Mouse (Mus musculus): ENCODE results near the gene Tnip1.

The Tnip1 gene

DNA sequence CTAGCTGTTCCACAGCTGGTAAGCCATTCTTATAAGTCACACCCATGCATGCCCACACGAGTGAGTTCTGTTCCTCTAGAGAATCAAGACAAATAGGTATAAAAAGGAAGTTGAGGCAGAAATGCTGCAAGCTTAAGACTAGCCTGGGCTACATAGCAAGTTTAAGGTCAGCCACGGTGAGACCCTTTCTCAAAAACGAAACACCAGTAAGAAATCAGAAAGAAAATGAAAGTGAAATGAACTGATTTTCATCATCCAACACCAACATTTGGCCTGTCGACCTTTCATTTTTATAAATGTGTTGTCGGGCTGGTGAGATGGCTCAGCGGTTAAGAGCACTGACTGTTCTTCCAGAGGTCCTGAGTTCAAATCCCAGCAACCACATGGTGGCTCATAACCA is 83.8 kb downstream of the Tnip1 start:
- no peak for DNase-seq (ENCODE audit: low spot score)

DNA sequence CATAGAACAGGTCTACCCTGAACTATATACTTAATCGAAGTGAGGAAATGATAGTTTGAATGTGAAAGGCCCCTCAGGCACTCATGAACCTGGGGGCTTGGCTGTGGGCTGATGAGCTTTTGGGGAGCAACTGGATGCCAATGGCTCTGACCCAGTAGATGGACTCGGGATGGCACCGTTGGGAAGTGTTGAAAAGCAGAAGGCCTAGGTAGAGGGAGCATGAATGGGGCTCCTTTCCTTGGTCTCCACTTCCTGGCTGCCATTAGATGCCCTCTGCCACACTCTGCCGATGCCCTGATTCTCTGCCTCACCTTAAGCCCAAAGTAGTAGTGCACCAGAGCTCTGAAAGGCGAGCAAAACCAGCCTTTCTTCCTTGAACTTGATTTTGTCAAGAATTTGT is 86.7 kb downstream of the Tnip1 start:
- DNase-seq (ENCODE audit: low spot score) = no peak

DNA sequence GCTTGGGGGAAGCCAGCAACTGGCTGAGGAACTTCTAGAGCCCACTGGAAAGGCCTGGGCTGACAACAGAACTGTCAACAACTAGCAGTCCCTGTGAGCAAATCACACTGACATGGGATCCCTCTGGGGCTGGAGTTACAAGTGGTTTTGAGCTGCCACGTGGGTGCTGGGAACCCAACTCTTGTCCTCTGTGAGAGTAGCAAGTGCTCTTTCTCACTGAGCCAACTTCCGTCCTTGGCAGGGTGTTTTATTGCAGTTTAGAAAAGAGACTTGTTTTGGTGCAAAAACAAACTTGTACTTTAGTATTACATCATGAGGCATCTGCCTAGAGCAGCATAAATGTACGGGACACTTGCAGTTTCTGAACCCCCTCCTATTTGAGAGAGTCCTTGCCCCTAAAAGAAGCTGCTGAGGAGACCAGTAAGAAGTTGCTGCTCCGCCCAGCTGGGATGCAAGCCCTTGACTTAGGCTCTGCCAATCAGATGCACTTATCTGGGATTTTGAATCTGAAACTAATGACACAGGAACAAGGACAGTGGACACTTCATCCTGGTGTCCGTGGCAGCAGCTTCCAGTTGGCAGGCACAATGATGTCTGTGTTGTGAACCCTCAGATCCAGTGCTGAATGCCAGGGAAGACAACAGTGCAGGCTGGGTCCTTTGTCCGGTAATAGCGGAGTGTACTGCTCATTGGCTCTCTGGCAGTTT is 90.7 kb downstream of the Tnip1 start:
- no peak for DNase-seq (ENCODE audit: low spot score)

DNA sequence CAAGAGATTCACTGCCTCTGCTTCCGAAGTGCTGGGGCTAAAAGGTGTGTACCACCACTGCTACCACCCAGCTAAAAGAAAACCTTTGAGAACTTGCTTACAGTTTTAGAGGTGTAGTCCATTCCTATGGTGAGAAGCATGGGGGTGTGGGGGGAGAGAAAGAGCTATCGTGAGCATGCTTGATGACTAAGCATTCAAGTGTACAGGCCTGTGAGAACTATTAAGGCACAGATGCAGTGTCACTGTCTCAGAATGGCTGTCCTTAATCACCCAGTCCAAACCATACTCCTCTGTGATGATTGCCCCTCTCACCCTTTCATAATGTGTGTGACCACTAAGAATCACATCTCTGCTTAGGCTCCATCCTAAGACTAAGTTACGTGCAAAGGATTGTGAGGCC is 93.4 kb downstream of the Tnip1 start:
- no peak for DNase-seq (ENCODE audit: low spot score)

DNA sequence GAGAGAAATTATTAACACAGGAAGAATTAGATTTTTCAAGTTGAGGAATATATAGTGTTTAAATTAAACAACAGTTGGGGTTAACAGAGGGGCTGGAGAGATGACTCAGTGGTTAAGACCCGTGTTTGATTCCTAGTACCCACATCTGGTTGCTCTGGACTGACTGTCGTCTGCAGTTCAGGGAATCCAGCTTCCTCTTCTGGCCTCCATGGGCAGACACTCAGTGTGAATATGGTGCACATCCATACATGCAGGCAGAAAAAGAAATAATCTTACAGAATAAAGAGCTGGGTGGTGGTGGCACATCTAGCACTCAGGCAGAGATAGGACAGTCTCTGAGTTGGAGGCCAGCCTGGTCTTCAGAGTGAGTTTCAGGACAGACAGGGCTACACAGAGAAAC is 94.3 kb downstream of the Tnip1 start:
- DNase-seq (ENCODE audit: low spot score) = no peak

DNA sequence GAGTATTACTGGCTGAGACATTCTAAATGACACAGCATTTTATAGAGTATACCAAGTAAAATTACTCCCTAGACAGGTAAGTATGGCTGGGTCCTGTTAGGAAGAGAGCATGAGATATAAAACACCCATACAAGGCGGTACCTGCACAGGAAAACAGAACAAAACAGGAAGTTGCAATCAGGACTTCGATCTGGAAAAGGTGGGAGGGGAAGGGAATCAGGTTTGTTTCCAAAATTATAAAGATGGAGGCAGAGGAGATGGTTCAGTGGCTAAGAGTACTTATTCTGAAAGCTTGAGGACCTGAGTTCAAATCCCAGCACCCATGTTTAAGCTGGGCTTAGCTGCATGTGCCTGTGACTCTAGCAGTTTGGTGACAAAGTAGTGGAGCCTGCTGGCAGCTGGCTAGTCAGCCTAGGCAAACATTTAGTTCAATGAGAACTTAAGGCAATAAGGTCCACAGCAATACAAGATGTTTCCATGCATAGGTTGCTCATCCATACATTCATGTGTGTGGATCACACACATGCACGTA is 94.7 kb downstream of the Tnip1 start:
- no peak for DNase-seq (ENCODE audit: low spot score)

DNA sequence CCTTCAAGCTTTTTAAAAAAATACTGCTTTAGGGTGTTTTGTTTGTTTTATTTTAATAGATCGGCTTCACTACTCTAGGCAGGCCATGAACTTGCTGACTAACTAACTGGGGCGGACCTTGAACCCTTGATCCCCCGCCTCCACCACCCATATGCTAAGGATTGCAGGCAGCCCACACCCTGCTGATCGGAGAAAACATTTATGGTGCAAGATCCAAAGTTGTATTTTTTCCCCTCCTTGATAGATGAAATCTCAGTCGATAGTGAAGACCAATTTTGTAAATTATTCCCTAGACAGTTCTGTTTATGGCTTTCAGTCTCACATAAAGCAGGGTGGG is 95.7 kb downstream of the Tnip1 start:
- no peak for DNase-seq (ENCODE audit: low spot score)

DNA sequence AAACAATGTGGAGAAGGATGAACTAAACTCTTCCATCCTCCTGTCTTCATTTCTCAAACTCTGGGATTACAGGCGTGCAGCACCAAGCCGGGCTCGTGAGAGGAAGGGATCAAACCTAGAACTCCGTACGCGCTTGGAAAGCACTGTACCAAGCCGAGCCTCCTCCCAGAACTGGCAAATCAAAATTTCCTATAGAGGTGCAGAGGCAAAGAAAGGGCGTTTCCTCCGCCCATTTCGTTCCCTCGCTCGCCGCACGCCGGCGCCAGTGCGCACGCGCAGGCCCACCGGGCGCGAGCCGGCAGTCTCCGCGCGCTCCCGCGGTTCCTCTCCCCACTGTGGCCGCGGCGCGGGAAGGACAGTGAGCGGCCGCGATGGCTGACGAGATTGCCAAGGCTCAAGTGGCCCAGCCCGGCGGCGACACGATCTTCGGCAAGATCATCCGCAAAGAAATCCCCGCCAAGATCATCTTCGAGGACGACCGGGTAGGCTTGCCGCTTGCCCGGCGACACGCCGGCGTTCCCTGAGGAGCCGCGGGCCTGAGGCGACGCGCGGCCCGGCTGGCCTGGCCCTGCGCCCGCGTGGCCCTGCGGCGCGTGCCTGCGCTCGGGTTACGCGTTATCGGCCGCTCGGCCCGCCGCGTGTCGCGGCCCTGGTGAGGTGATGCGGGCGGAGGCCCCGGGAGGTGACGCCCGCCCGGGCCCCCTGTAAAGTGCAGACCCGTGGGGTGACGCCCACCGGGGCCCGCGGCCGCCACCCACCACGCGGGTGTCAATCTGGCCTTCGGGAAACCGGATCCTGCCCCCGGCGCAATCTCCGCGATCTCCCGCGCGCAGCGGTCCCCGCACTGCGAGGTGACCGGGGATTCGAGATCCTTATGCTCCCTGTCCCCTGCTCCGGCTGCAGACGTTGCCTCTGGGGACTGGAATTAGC is 96.3 kb downstream of the Tnip1 start, which contains the start of gene Hint1:
TSS of gene Hint1 (plus strand) at position 265 of the 930 bp plus-strand sequence.
- DNase-seq (ENCODE audit: low spot score) = peak; percentile 94

DNA sequence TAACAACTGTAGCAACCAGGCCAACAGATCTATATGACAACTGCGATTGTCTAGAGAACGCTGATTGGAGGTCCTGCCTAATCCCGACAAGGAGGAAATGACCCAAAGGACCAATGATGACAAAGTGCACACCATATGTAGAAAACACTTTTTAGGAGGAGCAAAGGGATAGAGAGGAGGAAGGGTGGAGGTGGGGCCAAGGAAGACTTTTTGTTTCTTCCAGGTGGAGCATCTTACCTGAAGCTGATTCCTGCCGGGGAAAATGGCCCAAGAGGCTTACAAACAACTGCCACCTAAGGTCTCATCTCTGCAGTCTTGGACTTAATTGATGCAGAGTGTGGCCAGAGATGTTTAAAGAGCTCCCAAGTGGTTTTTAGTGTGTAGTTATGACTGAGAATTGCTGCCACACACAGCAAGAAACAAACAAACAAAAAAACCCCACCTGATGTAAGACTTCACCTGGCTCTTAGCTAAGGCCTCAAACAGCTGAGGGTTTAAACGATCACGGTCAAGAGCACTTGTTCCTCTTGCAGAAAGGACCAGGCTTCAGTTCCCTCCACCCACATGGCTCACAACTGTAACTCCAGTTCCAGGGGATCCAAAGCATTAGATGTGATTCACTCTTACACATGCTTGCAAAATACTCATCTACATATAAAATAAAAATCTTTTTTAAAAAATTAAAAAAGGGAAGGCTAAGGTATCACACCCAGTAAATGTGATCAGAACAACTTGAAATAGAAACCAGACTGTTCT is 97.2 kb downstream of the Tnip1 start:
- no peak for DNase-seq (ENCODE audit: low spot score)

DNA sequence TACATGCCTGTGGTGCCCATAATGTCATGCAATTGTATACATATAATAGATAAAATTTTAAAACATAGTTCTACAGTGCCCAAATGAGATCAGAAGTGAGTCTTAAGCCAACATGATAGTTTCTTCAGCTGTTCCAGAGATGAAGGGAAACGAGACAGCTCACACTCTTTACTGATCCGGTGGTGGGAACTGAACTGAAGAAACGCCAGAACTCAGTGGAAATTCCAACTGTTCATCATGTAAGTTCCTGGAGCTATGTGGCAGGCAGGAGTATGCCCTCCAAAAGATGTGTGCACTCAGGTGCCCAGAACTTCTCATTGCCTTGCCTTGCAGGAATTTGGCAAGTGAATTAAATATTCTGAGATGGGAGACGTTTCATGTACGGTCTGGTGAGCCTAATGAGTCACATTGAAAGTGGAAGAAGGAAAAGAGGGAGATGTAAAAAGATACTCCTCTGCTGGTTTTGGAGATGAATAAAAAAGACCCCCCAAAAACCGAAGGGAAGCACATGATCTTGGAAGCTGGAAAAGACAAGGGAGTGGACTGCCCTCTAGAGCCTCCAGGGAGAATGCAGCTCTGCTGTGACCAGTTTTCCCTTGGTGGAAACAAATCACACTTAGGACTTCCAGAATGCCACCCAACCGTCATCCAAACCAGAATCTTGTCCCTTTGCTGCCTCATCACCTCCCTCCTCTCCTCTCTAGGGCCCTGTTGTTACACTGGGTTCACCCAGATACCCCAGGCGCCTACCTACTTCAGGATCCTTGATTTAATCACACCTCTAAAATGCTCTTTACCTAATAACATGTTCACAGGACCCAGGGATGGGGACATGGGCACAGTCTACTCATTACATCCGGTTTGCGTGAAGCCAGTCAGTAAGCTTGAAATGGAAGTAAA is 99.8 kb downstream of the Tnip1 start:
- peak; percentile 37 for DNase-seq (ENCODE audit: low spot score)

DNA sequence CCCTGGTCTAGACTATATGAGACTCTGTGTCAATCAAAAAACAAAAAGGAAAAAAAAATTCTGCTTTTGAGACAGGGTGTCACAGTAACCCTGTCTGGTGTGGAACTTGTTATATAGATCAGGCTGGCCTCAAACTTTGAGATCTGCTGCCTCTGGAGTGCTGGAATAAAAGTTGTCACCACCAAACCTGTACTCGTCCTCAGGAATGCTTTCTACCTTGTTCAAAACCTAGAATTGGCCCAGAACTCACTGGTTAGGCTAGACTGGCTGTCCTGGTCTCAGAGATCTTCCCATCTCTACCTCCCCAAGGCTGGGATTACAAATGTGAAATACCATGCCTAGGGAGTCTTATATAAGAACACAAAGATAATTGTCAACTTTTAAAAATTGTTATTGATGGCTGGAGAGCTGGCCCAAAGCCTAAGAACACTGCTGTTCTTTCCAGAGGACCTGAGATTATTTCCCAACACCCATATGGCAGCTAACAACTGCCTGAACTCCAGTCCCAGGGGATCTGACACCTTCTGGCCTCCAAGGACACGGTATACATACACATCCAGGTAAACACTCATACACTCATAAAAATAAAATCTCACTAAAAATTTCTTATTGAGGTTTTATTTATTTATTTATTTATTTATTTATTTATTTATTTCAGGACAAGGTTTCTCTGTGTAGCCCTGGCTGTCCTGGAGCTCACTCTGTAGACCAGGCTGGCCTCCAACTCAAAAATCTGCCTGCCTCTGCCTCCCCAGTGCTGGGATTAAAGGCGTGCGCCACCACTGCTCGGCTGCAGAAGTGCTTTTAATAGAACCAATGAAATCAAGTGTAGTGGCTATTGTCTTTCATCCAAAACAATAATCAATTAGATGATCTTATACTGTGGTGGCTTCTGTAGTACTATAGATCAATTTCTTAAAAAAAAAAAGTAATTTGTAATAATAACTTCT is 101.0 kb downstream of the Tnip1 start:
- no peak for DNase-seq (ENCODE audit: low spot score)

All from ovary, postnatal 36 days (tissue).